Mouse (Mus musculus) layer of hippocampus, adult 18-20 months (tissue): ENCODE measurements around the gene Adnp. TPM values are rescaled to one million over a fixed set of nuclear protein-coding genes. Genes with fewer than 3 reads are reported as not detected.

Experiments used
- DNase-seq, 2 experiments: peaks; one replicate each; pipeline ENCODE4 v3.0.0; 2022; ENCODE audit warnings: low spot score in 2 of 2
- total RNA-seq, 2 experiments: library from RNA; stranded (reverse); gene quantifications; 2 replicates each; pipeline ENCODE4 v1.2.3; 2021

The Adnp gene
- total RNA-seq, 2 experiments from 2014 or later, result 82.7 to 90.3 TPM

GRCm38 (mm10) chr2:168205681-168206631 is 956 bp downstream of the Adnp start:
- DNase-seq, result peak in 1 of 2 experiments; percentile 27

DNA sequence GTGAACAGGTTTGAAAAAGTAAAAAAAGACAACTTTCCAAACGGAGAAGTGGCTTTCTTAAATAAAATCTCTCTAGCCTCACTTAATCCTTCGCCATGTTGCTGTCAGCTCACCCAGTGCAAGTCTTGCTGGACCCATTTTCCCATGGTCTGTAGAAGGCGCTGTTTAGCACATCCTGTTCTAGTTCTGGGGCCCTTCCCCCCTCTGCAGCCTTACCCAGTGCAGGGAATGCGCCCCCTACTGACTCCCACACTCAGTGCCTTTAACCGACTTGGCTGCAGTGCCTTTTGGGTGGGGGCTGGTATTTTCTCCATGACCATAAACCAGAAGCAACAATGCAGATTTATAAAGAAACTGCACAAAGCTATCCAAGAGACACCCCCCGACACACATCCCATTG is 1.6 kb downstream of the Adnp start:
- DNase-seq, result peak; percentile 87 to 95

GRCm38 (mm10) chr2:168204476-168204999 is 2.4 kb downstream of the Adnp start:
- no peak for DNase-seq

DNA sequence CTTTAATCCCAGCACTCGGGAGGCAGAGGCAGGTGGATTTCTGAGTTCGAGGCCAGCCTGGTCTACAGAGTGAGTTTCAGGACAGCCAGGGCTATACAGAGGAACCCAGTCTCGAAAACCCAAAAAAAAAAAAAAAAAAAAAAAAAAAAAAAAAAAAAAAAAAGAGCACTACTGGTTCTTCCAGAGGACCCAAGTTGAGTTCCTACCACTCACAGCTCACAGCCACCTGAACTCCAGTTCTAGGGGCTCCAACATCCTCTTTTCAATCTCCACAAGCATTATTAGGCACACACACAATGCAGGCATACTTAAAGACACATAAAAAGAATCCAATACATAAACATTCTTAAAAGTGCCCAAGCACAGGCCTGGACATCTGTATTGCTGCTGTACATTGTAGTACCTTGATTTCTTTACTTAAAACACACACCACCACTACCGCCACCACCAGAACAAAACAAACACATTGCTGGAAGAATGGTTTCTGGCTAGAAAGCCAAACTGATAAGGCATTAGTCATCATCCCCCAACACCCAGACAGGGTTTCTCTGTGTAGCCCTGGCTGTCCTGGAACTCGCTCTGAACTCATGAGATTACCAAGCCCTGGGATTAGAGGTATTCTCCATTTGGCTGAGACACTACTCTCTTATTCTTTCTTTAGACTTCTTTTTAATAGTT is 6.8 kb downstream of the Adnp start:
- no peak for DNase-seq

GRCm38 (mm10) chr2:168199476-168199875 is 7.4 kb downstream of the Adnp start:
- no peak for DNase-seq

DNA sequence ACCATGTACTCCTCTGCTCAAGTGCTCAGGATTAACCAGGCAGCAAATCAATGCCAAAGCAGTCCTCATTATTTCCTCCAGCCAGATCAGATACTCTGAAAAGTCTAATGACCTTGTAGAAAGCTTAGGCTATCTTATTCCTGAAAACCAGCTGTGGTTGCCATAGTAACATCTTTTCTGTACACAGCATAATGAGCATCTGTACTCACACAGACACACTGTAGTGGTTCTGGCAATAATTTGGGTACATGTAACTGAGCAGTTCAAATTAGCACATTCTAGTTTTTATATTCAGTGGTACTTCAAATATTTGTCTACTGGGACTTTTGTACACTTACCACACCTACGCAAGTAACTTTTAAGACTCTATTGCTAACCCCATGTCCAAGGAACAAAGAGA is 8.5 kb downstream of the Adnp start:
- no peak for DNase-seq

GRCm38 (mm10) chr2:168195721-168196120 is 11.2 kb downstream of the Adnp start:
- DNase-seq, result no peak

DNA sequence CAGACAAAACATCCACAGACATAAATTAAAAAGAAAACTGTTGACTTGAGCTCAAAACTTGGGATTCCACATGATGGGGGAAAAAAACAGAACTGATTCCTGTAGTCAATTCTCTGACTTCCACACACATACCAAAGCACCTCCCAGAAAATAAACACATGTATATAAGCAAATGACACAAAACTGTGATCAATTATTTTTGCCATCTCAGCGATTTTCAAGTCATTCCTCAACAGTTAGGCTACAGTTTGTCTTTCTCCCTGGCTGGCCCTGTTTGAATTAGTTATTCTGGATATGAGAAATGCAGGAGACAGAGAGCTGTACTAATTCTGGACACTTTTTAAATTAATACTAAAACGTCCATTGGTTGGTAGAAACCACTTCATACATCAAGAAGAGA is 13.2 kb downstream of the Adnp start:
- no peak for DNase-seq

DNA sequence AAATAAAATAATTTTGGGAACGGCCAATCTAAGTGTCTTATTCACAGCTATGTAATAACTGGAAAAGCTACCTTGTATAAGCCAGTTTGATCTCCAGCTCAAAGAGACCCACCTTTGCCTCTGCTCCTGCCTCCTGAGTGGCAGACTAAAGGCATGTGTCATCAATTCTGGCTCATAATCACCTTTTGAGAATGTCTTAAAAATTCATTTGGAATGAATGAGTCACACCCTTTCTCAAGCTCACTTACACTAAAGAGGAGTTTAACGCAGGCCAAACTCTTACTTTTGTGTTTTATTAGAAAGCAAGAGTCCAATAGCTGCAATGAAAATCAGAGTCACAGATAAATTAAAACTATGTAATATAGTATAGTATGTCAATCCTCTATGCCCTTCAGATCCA is 15.1 kb downstream of the Adnp start:
- DNase-seq, result no peak

DNA sequence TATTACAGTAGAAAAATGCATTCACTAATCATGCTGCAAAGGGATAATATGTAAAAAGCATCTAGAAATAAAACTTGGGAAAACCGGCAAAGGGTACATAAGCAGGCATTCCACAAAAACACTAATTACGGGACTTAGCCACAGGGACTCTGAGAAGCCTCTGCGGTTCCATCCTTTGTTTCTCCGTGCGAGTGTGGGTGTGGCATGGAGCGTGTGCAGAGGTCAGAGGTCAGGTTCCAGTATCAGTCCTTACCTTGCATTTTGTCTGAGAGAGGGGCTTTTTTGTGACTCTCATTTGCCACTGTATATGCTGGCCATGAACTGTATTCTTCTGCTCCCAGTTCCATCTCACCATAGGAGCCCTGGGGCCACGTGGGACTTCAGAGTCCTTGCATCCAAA is 31.0 kb downstream of the Adnp start:
- no peak for DNase-seq

- DNase-seq, result no peak
Observed at GRCm38 (mm10) chr2:168170167-168170685, 36.7 kb downstream of the Adnp start.

DNA sequence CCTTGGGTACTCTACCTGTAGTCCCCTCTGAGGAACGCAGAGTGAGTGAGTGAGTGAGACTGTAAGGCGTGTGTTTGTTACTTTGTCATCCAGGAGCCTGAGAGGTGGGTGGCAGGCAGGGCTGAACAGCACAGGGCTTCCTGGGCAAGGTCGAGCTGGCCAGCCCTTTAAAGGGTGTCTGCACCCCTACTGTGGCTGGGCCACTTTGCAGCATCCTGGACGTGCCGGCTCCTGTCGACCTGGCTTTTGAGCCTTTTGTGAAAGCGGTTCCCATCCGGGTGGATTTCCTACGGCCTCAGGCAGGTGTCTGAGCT is 37.2 kb downstream of the Adnp start:
- DNase-seq, result no peak

DNA sequence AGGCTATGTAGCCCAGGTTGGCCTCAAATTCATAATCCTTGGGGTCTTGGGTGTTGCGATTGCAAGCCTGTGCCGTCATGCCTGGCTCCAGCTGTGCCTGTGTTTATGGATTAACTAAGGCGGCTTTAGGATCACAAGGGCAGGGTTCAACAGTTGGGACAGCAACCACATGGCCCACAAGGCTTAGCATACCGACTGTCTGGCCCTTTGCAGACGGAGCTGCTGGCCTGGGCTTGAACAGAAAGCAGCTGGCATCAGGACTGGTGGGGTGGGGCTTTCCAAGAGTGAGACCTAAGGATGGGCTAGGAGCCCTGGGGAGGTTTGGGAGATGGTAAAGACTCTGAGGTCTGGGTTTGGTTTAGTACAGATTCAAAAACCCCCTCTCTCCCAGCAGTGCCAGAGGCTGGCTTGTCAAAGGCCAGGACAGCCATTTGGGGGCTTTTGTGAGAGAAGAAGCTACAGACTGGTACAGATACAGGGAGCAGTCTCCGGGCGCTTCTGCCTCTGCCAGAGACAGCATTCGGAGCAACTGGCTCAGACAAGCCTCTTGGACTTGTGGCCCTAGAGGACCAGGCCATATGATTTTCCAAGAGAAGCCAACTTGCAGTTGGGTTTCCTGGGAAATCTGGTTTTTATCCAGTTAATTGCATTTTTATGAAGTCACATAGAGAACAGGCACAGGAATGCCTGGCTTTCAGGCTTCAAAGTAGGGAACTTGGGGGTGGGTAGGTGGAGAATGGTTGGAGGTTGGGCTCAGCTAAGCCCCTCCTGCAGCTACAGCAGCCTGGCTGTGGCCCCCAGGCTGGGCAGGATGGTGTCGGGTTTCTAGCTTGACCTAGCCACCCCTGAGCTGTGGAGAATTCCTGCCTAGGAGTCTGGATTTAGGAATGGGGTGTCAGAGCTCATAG is 37.8 kb downstream of the Adnp start:
- no peak for DNase-seq

- no peak for DNase-seq
Observed at GRCm38 (mm10) chr2:168167781-168168180, 39.1 kb downstream of the Adnp start.

DNA sequence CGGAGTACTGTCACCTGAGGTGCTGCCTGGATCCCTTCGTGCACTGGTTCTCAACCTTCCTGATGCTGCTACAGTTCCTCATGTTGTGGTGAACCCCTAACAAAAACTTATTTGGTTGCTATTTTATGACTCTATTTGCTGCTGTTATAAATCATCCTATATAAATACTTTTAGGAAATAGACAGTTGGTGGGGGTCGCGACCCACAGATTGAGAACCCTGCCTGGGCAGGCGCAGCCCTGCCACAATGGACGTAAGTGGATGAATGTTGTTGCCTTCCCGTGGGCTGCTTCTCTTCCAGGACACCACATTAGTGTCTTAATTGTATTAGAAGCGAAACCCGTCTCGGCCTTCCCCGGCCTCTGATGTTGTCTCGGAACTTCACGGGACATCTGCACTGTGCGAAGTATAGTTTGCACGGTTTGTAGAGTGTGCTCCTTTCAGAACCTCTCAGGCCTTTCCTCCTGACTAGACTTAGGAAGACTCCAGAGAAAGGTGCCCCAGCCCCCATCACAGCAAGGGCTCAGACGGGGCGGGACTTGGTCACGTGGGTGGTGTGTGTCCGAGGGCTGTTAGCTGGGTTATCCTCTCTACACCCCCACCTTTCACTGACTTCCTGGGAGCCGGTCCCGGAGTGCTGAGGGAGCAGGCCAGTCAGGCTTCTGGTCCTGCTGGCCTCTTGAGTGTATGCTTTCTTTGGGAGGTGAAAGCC is 40.0 kb downstream of the Adnp start:
- DNase-seq, result no peak

DNA sequence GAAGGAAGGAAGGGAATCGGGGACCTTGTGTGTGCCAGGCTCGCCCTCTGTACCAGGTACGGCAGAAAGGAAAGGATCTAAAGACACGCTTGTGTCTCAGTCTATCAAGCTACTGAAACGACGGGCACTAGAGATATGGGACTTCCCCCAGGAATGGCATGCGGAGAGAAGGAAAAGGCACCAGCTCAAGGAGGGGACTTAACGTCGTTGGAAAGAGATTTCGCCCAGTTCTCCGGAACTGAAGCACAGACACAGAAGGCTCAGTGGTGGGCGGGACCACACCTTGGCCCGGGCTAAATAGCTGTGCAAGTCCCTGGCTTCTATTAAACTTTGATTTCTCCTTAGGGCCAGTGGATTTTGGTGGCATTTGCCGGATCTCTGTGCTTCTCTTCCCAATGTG is 44.9 kb downstream of the Adnp start:
- DNase-seq, result no peak

GRCm38 (mm10) chr2:168161514-168161971 is 45.4 kb downstream of the Adnp start:
- DNase-seq, result no peak

GRCm38 (mm10) chr2:168160370-168160930 is 46.5 kb downstream of the Adnp start:
- no peak for DNase-seq

GRCm38 (mm10) chr2:168158911-168159711 is 47.8 kb downstream of the Adnp start:
- no peak for DNase-seq
